Mouse (Mus musculus) hindbrain, postnatal 0 days (tissue): ENCODE measurements around the gene Plcb4. TPM values are rescaled to one million over a fixed set of nuclear protein-coding genes. Genes with fewer than 3 reads are reported as not detected.
"Not testable (repeated sequence)": the region's sequence is repeated elsewhere in the genome, so short reads cannot be mapped to it uniquely, and the experiment has no call there.

ENCODE experiments used
- ATAC-seq: fragments of 200-750 bp; cut with Nextera tagmentation; 2 replicates; pipeline ENCODE4 v1.8.0; 2017; ENCODE audit warnings: mild to moderate bottlenecking, moderate TSS enrichment, moderate library complexity
- DNase-seq: peaks from one replicate; pipeline ENCODE4 v3.0.0-alpha.2; 2015; ENCODE audit warnings: low spot score
- H3K27ac ChIP-seq: fragments of 300-500 bp; sonication (generic); 2 replicates; pipeline ENCODE4 v1.5.1; 2014; ENCODE audit warnings: mild to moderate bottlenecking
- H3K27me3 ChIP-seq: fragments of 300-500 bp; sonication (generic); 2 replicates; pipeline ENCODE4 v1.6.1; 2014; ENCODE audit warnings: low read length, mixed read lengths; ENCODE audit not compliant: insufficient read depth
- H3K36me3 ChIP-seq: fragments of 300-500 bp; sonication (generic); 2 replicates; pipeline ENCODE4 v1.6.1; 2014; ENCODE audit warnings: low read length, mixed read lengths; ENCODE audit not compliant: insufficient read depth
- H3K4me1 ChIP-seq: fragments of 300-500 bp; sonication (generic); 2 replicates; pipeline ENCODE4 v1.6.1; 2014; ENCODE audit warnings: antibody characterized with exemption, low read length, mixed read lengths; ENCODE audit not compliant: insufficient read depth
- H3K4me2 ChIP-seq: fragments of 300-500 bp; sonication (generic); 2 replicates; pipeline ENCODE4 v1.6.1; 2014; ENCODE audit warnings: low read depth, mild to moderate bottlenecking, low read length, moderate library complexity, mixed read lengths
- H3K4me3 ChIP-seq: fragments of 300-500 bp; sonication (generic); 2 replicates; pipeline ENCODE4 v1.5.1; 2014; ENCODE audit warnings: low read length
- H3K9ac ChIP-seq: fragments of 300-500 bp; sonication (generic); replicated peaks from 2 replicates; pipeline ENCODE4 v1.6.1; 2014; ENCODE audit warnings: mild to moderate bottlenecking, low read length, moderate library complexity, mixed read lengths
- H3K9me3 ChIP-seq: fragments of 300-500 bp; sonication (generic); 2 replicates; pipeline ENCODE4 v1.6.1; 2016; ENCODE audit warnings: low read length, mixed read lengths
- CTCF ChIP-seq: IDR thresholded peaks from 2 replicates; pipeline ENCODE4 v1.5.1; 2016; ENCODE audit warnings: antibody characterized with exemption, control low read depth, low read depth
- WGBS: fragments of 180-500 bp; shearing (Covaris S2); extraction: QIAGEN DNeasy Blood & Tissue Kit; methylation state at CpG from one replicate; pipeline ENCODE4 v1.1.7; 2014; 5-methylcytosine and 5-hydroxymethylcytosine counted together
- polyA plus RNA-seq: library from polyadenylated mRNA; unstranded; fragments of >200 nt; fragmentation: Nextera tagmentation; extraction: Ambion mirVana; gene quantifications from 2 replicates; pipeline ENCODE4 v1.2.1, GENCODE M21; 2015
- total RNA-seq: library from RNA; depleted of rRNA; stranded (reverse); fragments of >200 nt; gene quantifications from 2 replicates; pipeline ENCODE4 v1.2.3, GENCODE M21; 2014

The Plcb4 gene
- total and polyA plus RNA-seq, 2 experiments from 2014 or later, result 43.0 to 46.9 TPM

GRCm38 (mm10) chr2:135704673-135705072, 45.9 kb downstream of the Plcb4 start:
- TF ChIP-seq CTCF, result no peak
- H3K36me3 ChIP-seq, result no peaks in the 10 kb centered on the region; the same call in 1 of the 2 replicates
- no peak overlapping the region for H3K27ac ChIP-seq
- 88% methylated on average over 5 of the region's 5 CpGs for WGBS
- H3K4me2 ChIP-seq, result no peak overlapping the region
- no peak overlapping the region for H3K4me3 ChIP-seq
- no peak overlapping the region for H3K9ac ChIP-seq
- ATAC-seq (no peak), DNase-seq (no peak)
- no peaks in the 10 kb centered on the region for H3K27me3 ChIP-seq
- no peaks in the 10 kb centered on the region for H3K4me1 ChIP-seq
- no peaks in the 10 kb centered on the region for H3K9me3 ChIP-seq

GRCm38 (mm10) chr2:135707305-135707704, 48.5 kb downstream of the Plcb4 start:
- Histone ChIP-seq H3K27me3 (no peaks in the 10 kb centered on the region), H3K4me3 (no peak overlapping the region), H3K9me3 (no peaks in the 10 kb centered on the region), H3K9ac (no peak overlapping the region), H3K4me2 (no peak overlapping the region), H3K27ac (no peak overlapping the region), H3K36me3 (no peaks in the 10 kb centered on the region), H3K4me1 (peaks cover 8% of the 10 kb centered on the region; the same call in 1 of the 2 replicates)
- TF ChIP-seq CTCF, result no peak
- DNase-seq, result no peak
- 87% methylated on average over 2 of the region's 2 CpGs for WGBS
- no peak for ATAC-seq

GRCm38 (mm10) chr2:135708386-135708785, 49.6 kb downstream of the Plcb4 start:
- TF ChIP-seq CTCF, result no peak
- H3K4me3 ChIP-seq, result no peak overlapping the region
- peaks cover 11% of the 10 kb centered on the region for H3K4me1 ChIP-seq
- no peak overlapping the region for H3K9ac ChIP-seq
- no peaks in the 10 kb centered on the region for H3K36me3 ChIP-seq
- H3K27ac ChIP-seq, result no peak overlapping the region; the same call in 1 of the 2 replicates
- no peaks in the 10 kb centered on the region for H3K9me3 ChIP-seq
- 66% methylated on average over 3 of the region's 3 CpGs for WGBS
- no peak for DNase-seq
- no peak for ATAC-seq
- H3K4me2 ChIP-seq, result no peak overlapping the region
- H3K27me3 ChIP-seq, result no peaks in the 10 kb centered on the region

GRCm38 (mm10) chr2:135708796-135709195, 50.0 kb downstream of the Plcb4 start:
- no peaks in the 10 kb centered on the region for H3K27me3 ChIP-seq
- no peaks in the 10 kb centered on the region for H3K9me3 ChIP-seq
- H3K4me3 ChIP-seq, result no peak overlapping the region
- no peak overlapping the region for H3K4me2 ChIP-seq
- ATAC-seq (no peak), DNase-seq (no peak)
- TF ChIP-seq CTCF, result no peak
- H3K36me3 ChIP-seq, result no peaks in the 10 kb centered on the region
- H3K27ac ChIP-seq, result no peak overlapping the region; the same call in 1 of the 2 replicates
- peaks cover 11% of the 10 kb centered on the region for H3K4me1 ChIP-seq
- no peak overlapping the region for H3K9ac ChIP-seq
- 76% methylated on average over 9 of the region's 9 CpGs for WGBS

DNA sequence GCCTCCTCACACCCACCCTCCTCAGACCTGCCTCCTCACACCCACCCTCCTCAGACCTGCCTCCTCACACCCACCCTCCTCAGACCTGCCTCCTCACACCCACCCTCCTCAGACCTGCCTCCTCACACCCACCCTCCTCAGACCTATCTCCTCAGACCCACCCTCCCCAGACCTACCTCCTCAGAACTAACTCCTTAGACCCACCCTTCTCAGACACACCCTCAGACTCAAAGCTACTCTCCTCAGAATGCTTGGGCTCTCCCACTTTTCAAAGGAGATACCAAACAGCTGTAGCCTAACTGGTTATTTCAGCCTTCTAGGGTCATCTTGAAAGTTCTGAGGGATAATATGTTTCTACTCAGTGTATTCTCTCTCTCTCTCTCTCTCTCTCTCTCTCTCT, 50.9 kb downstream of the Plcb4 start:
- not testable (repeated sequence) for ATAC-seq, H3K27me3 ChIP-seq, H3K27ac ChIP-seq, DNase-seq, H3K9me3 ChIP-seq, H3K36me3 ChIP-seq, H3K9ac ChIP-seq, H3K4me2 ChIP-seq, H3K4me3 ChIP-seq
- H3K4me1 ChIP-seq, result peaks cover 11% of the 10 kb centered on the region

DNA sequence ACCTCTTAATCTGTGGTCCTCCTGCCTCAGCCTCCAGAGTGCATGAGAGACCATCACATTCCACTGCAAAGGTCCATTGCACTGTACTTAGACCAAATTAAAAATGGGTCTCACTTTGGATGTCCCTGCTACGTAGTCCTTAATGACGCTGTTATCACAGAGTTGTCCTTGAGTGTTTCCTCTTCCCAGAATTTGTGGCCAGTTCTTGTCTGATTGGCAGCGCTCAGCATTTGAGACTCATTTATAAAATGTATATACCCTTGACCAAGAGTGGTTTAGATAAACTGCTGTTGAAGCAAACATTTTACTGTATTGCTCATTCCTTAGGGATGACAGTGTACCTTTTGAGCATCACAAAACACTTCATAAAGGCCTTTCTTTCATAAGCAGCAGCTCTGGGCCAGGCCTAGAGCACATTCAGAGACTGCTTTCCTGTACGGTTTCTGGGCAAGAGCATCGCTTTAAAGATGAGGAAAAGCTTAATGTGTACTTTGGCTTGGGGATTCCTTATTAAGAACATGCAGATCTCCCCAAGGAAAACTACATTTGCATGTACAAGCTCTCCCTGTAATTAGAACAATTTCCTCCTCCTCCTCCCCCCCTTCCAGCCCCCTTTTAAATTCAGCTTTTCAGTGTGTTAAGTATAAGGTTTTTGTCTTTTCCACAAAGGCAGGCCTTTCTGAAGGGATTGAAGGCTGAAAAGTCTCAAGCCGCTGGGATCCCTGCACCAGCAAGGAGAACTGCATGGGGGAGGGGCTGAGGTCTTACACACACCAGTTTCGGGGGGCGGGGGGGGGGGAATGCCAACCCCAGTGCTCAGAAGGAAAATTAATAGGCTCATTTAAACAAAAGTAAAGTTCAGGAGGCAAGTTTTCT, 52.5 kb downstream of the Plcb4 start:
- peak overlapping the region; percentile 69 for H3K27ac ChIP-seq
- peak overlapping the region; percentile 49 for H3K4me2 ChIP-seq
- peak overlapping the region; percentile 16; the same call in 1 of the 2 replicates for H3K4me3 ChIP-seq
- no peaks in the 10 kb centered on the region for H3K36me3 ChIP-seq
- no peak overlapping the region for H3K9ac ChIP-seq
- no peaks in the 10 kb centered on the region for H3K27me3 ChIP-seq
- no peak for TF ChIP-seq CTCF
- no peaks in the 10 kb centered on the region for H3K9me3 ChIP-seq
- peak; percentile 86 for ATAC-seq
- DNase-seq, result peak; percentile 78
- H3K4me1 ChIP-seq, result peaks cover 11% of the 10 kb centered on the region
- 30% methylated on average over 8 of the region's 8 CpGs for WGBS

DNA sequence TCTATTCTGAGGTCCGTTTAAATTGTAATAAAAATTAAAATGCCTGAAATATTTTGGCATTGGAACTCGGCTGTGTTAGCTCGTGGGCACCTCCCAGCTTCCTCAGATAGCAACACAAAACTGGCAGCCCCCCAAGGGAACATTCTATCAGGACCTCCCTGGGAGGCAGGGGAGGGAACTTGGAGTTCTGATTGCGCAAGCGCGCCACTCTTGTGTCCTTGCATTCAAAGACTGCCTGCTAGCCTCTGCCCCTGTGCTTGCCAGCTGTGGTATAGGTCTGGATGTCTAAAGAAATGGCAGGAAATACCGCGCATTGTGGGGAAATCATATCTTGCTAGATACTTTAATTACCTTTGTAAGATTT, 53.1 kb downstream of the Plcb4 start:
- peak; percentile 87 for DNase-seq
- Histone ChIP-seq H3K4me1 (peaks cover 11% of the 10 kb centered on the region), H3K27me3 (no peaks in the 10 kb centered on the region), H3K4me3 (peak overlapping the region; percentile 16; the same call in 1 of the 2 replicates), H3K4me2 (peak overlapping the region; percentile 49), H3K36me3 (no peaks in the 10 kb centered on the region), H3K9me3 (no peaks in the 10 kb centered on the region), H3K9ac (no peak overlapping the region), H3K27ac (peak overlapping the region; percentile 69; the same call in 1 of the 2 replicates)
- WGBS, result 12% methylated on average over 8 of the region's 8 CpGs
- peak; percentile 76 for ATAC-seq
- TF ChIP-seq CTCF, result 0 out of 2 replicates have a peak, but pooled peaks have one; percentile 6
